Mouse (Mus musculus): ENCODE measurements around the gene Car14.
"Not testable (repeated sequence)": the region's sequence is repeated elsewhere in the genome, so short reads cannot be mapped to it uniquely, and the experiment has no call there.

The Car14 gene

DNA sequence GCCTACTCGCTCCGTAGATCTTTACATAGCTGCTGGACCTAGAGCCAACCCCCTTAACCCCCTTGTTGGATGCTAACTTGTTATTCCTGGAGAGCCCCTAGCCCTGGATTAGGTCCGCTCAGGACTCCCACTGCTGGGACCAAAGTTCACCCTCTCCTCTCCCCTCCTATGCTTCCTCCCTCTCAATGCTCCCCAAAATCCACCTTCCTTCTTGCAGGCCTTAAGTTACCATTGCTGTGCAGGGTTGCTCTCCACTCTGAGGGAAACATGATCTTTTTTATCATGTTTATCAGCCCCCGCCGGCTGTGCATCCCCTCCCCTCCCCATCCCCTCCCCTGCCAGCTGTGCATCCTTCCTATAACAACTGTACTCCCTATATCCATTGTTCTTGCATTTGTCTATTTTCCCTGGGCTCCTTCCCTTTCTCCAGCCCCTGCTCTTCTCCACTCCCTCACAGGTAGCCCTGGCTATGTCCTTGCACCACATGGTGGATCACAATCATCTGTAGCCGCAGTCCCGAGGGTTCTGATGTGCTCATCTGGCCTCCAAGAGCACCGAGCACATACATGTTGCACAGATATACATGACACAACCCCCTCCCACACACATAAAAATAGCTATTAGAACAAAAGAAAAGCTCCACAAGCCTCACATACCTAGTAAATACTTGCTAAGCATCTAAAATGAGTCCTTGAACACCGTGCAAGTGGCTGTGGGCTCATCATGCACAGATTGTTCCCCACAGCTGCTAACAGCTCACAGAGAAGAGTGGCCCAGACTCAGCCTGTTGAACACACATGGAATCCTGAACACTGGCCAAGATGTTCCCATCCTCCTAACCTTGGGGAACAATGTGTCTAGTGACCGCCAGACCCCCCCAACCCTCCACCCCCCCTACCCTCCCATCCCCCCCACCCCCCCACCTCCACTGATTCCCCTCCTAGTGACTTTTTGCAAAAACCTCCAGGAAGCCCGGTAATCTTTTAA lies 12.1 kb downstream of the Car14 start:
- DNase-seq (ENCODE audit: low spot score in 2 of 2), result no peak

DNA sequence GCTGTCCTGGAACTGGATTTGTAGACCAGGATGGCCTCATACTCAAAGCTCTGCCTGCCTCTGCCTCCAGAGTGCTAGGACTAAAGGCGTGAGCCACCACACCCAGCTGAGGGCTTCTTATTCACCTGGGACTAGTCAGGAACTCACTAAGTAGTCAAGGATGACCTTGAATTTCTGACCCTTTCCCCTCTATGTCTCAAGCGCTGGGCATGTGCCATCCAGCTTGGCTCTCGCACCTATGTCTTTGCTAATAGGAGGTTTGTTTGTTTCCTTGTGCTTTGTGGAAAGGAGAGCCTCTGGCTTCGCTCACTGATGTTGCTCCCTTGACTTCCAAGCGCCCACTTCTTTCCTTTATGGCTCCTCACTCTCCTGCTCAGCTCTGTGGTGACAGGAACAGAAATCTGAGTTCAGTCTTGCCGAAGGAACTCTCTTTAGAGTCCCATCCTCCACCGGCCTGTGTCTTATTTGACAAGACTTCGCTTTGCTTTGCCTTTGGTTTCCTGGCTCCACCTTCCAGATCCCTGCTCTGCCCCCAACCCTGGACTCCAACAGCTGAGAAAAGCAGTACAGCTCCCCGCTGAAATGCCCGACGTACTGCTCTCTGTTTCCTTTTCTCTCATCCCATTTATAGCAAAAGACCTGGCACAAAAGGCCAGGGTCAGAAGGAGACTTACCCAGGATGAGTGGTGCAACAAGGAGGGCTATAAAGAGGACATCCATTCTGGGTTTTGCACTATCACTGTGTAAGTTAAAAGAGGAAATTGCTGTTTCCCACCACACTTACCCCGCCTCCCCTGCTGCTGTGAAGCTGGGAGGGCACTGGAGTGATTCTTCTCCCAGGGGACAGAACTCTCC lies 13.1 kb downstream of the Car14 start, which contains the start of gene BC028528:
TSS of gene BC028528 (minus strand) at position 795 of the 855 bp plus-strand sequence.
- DNase-seq (ENCODE audit: low spot score in 2 of 2), result peak in 1 of 2 experiments; percentile 69

DNA sequence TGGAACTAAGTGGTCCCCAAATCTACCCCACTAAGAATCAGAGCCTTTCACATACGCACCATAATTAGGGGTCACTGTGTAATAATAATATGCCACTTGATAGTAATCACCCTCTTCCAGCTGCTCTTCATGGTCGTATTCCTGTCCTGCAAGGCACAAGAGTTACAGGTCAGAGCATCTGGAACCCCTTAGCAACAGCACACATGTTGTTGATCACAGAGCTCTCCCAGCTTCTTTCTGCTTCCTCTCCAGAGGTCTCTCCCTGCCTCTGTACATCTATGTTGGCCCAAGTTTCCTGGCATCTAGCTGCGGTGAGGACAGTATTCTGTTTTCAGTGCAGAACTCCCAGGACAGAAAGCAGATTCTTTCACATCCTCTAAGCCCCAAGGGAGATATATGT lies 14.8 kb downstream of the Car14 start:
- no peak for DNase-seq (ENCODE audit: low spot score in 2 of 2)

DNA sequence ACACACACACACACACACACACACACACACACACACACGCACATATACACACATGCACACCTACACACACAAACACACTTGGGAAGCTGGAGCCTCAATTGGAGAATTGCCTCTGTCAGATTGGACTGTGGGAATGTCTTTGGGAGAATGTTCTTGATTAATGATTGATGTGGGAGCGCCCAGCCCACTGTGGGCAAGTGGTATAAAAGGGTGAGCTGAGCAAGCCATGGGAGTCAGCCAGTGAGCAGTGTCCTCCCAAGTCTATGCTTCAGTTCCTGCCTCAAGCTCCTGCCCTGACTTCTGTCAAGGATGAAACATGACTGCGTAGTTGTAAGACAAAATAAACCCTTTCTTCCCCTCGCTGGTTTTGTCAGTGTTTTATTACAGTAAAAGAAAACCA lies 16.9 kb downstream of the Car14 start:
- no peak for DNase-seq (ENCODE audit: low spot score in 2 of 2)

DNA sequence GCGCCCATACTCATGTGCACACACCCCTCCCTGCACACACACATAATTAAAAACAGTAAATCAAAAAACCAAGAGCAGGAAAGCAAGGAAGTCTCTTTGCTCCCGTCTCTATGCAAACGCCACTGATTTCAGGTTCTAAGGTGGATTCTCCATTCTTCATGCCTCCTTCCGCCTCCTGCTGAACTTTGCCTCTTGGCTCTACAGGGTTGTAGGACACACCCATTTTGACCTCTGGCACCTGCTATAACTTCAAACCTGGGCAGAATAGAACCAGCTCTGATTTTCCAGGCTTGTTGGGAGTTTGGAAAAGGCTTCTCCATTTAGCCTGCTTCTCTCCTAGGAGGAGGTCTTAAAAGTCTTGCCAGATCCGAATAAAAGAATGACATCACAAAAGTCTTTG lies 20.1 kb downstream of the Car14 start:
- no peak for DNase-seq (ENCODE audit: low spot score in 2 of 2)

DNA sequence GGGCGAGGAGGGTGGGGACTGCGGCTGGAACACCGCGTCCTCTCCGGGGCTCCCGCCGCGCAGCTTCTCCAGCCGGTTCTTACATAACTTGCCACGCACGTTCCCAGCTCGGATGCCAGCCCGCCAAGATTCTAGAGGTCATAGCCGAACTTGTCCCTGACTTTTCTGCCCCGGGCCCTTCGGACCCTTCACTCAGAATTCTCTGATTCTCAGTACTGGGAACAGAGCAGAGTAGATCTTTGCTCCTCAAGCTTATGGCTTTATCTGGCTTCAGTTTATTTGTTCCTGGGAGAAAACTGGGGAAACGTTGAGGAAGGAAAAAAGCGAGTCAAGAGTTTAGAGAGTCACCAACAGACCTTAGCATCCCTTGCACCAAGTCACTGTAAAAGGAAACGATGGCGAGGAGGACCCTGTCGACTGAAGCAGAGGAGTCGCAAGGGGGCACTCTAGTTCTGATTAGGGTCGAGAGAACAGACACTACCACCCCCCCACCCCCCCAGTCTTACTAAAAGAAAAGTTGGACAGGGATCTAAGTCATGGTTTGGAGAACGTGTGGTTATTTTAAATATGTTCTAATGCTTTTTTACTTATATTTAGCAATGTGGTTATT lies 21.6 kb downstream of the Car14 start:
- peak; percentile 54 to 76 for DNase-seq (ENCODE audit: low spot score in 2 of 2)

DNA sequence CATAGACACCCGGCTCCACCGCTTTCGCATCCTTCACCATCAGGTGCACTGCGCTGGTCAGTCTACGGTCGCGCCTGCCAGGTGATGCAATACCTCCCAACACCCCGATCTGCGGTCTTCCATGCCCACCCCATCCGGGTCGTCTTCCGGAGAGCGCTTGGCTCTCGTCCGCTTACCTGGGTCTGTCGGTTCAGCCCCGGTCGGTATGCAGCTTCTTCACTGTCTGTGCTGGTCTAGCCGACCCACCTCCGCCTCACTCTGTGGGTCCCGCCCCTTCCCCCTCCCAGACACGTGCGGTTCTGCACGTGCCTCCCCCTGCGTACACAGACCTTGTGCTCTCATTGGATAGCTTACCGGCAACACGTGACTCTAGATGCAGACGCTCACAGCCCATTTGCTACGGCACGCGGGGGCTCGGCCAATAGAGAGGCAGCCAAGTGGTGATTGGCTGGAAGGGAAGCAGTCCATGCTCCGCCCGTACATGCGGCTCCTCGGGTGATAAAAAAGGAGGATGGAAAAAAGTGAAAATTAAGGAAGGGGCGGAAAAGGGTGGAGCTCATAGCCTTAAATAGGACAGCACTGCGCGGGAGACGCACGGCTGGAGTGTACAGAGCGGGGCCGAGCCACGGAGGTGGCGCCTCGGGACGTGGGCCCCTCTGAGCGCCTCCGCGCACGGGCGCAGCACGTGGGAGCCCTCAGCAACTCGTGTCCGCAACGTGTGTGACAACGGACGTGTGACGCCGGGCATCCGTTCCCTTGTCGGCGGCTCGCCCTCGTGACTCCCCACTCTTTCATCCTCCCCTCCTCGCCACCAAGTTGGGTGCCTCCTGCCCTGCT lies 22.3 kb downstream of the Car14 start, which contains the start of gene Ciart:
TSS of gene Ciart (minus strand) at position 273 of the 837 bp plus-strand sequence.
- peak; percentile 84 to 91 for DNase-seq (ENCODE audit: low spot score in 2 of 2)

DNA sequence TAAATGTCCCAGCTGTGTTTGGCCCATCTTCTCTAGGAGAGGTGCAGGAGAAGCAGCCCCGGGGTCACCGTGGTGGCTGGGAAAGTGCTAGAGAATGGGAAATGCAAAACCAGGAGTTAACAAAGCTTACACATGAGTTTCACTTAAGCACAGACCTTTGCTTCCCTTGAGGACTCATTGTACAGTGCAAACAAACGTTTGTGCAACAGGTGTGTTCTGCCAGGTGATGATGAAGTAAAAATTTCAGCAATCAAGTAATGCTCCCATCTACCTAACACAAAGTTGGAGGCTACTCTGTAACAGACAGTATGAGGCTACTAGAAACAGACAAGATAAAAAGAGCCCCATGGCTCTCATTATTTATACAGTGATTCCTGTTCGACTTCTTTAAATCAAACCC lies 25.4 kb downstream of the Car14 start:
- no peak for DNase-seq (ENCODE audit: low spot score in 2 of 2)

DNA sequence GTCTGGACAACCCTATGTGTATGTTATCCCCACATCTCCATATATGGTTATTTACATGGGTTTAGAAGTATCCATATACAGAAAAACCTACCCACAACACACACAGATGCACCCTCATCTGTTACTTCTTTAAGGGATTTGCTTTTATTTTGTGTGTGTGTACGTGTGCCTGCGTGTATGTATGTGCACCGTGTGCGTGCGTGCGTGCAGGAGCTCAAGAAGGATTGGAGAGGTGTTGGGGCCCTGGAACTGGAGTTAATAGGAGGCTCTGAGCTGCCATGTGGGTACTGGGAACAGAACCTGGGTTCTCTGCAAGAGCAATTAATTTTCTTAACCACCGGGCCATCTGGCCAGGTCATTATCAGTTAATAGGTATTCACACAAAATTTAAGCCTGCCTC lies 32.4 kb downstream of the Car14 start:
- DNase-seq (ENCODE audit: low spot score in 2 of 2), result no peak

DNA sequence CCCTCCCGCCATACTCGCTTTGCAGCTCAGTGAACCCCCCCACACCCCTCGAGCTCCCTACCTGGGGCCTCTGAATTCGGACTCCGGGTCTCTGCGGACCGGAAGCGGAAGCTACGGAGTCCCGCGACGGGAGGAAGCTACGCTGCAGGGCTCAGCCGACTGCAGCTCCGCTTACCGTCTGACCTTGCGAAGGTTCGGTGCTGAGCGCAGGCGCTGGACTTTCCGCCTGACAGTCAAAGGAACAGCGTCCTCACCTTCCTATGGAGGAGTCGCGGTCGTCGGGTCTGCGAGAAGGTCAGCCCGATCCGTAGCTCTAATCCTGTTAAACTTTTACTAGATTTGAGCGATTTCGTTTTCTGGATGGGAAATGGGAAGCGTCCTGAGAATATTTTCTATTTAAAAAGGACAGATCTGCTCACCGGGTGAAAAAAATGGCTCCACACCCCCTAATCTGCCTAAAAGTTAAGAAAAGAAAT lies 33.1 kb downstream of the Car14 start, which contains the start of gene Mrps21:
TSS of gene Mrps21 (minus strand) at position 128 of the 476 bp plus-strand sequence.
- peak; percentile 79 to 83 for DNase-seq (ENCODE audit: low spot score in 2 of 2)

DNA sequence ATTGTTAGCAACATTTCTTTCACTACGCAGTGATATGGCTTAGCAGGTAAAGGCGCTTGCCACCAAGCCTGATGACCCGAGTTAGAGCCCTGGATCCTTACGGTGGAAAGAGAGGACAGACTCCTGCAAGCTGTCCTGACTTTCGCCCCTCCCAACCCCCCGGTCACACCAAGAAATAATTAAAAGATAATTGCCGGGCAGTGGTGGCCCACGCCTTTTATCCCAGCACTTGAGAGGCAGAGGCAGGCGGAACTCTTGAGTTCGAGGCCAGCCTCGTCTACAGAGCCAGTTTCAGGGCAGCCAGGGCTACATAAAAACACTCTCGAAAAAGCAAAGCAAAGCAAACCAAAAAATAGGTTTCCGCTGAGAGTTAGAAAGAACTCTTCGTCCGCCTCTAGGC lies 33.5 kb downstream of the Car14 start:
- DNase-seq (ENCODE audit: low spot score in 2 of 2), result no peak

DNA sequence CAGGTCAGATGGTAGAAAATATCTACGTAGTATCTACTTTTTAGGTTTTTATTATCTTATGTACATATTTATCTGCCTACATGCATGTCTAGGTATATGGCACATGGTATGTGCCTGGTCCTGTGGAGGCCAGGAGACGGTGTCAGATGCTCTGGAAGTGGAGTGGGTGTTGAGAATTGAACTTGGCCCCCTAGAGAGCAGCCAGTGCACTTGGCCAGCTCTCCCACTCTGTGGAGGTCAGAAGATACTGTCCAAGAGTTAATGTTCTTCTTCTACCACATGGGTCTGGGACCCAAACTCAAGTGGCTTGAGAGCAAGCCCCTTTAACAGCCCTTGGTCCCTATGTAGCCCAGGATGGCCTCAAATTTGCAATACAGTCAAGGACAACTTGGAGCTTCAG lies 37.1 kb downstream of the Car14 start:
- no peak for DNase-seq (ENCODE audit: low spot score in 2 of 2)

DNA sequence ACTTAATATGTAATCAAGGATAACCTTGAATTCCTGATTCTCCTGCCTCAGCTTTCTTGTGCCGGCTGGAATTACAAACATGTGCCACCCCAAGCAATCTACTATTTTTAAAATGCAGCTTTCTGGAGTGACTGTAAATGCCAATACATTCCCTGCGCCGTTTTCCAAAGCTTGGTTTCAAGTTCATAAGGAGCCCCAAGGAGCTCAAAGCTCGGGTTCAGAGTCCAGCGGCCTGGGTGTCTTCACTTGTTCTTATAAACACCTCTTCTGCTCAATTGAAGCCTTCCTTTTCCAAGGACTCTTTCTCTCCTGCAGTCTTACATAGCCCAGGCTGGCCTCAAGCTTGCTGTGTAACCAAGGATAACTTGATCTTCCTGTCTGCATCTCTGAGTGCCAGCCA lies 38.4 kb downstream of the Car14 start:
- no peak for DNase-seq (ENCODE audit: low spot score in 2 of 2)

DNA sequence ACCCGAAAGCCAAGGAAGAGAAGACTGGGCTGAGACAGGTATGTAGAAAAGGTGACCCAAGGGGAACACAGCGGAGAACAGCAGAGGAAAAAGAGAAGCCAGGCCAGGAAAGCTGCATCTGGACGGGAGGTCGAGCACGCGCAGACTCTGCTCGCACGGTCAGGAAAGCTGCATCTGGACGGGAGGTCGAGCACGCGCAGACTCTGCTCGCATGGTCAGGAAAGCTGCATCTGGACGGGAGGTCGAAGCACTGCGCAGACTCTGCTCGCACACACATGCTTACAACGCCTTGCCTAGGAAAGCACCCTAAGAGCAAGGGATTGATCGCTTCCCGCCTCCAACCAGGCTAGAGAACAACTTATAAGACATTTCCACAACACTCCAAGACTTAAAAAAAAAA lies 38.9 kb downstream of the Car14 start:
- DNase-seq (ENCODE audit: low spot score in 2 of 2), result no peak

DNA sequence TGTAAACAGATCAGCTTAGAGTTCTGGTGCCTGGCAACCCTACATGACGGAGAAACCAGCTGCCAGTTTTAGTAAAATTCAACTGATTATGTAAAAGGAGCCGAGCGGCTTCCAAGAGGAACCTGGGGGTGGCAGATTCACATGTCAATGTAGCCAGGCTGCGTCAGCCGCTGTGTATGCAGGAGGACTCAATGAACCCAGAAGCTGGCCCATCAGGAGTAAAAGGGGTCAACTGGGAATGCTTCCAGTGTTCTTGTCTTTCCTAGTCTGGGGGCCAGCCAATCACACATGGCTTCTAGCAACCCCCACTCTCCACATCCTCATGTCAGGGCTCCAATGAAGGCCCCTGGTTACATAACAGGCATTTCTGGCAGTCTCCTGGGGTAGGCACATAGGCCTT lies 39.4 kb downstream of the Car14 start:
- no peak for DNase-seq (ENCODE audit: low spot score in 2 of 2)

DNA sequence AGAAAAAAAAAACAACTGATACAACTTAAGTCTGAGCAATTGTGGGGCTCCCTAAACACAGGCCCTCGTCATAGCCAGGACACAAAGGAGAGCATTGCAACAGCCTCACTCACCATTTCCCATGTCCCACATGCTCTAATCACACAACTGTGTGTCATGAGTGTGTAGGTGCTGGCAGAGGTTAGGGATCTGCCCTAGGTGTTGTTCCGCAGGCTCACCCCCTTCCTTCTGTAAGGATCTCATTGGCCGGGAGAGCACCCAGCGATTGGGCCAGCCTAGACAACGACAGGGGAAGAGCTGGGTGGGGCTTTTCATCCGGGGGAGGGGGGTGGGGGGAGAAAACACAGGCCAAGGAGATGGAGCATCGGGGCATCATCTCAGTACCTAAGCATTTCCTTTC lies 40.9 kb downstream of the Car14 start:
- no peak for DNase-seq (ENCODE audit: low spot score in 2 of 2)

DNA sequence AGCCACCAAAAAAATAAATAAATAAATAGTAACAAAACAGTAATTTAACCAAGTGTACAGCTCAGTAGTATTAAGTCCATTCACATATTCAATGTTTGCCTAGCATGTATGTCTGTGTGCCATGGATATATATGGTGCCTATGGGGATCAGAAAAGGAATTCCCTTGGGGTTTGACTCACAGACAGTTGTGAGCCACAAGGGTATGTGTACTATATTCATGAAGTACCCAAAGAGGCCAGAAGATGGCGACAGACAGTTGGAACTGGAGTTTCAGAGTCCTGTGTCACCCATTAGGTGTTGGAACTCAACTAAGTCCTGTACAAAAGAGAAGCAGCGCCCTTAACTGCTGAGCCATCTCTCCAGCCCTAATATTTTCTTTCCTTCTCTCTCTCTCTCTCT lies 42.7 kb downstream of the Car14 start:
- DNase-seq (ENCODE audit: low spot score in 2 of 2), result peak; percentile 71 to 83

DNA sequence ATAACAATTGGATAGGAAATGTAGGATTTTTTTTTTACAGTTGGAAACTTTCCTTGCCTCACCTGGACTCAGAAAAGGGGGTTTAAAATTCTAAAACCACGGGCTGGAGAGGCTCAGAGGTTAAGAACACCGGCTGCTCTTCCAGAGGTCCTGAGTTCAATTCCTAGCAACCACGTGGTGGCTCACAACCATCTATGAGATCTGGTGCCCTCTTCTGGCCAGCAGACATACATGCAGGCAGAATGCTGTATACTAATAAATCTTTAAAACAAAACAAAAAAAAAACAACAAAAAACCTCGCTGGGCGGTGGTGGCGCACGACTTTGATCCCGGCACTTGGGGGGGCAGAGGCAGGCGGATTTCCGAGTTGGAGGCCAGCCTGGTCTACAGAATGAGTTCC lies 43.3 kb downstream of the Car14 start:
- DNase-seq (ENCODE audit: low spot score in 2 of 2), result peak; percentile 13 to 31

DNA sequence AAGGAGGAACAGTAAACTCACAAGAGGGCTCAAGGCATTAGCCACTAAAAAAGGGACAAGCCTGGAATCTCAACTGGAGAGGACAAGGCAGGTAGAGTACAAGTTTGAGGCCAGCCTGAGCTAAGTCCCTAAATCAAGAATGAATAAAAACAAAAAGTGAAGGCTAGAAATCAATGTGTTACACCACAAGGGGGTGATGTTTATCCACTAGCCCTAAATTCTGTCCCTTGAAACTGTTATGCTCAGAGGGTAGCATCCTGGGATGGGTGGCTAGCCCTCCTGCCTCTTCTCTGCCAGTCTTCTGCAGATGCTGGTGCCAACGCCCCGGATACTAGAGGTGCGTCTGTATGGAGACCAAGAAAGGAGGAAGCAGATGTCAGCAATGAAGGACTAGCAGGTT lies 44.2 kb downstream of the Car14 start:
- DNase-seq (ENCODE audit: low spot score in 2 of 2), result no peak

DNA sequence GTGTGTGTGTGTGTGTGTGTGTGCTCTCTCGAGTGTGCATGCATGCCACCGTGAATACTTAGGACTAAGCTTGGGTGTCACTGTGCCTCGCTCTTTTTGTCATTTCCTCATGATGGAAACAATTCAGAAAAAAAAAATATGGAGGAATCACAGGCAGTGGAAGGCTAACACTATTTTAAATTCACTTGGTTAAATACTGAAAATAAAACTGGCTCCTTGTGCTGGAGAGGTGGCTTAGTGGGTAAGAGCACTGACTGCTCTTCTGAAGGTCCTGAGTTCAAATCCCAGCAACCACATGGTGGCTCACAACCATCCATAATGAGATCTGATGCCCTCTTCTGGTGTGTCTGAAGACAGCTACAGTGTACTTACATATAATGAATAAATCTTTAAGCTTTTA lies 46.2 kb downstream of the Car14 start:
- DNase-seq (ENCODE audit: low spot score in 2 of 2), result not testable (repeated sequence)

DNA sequence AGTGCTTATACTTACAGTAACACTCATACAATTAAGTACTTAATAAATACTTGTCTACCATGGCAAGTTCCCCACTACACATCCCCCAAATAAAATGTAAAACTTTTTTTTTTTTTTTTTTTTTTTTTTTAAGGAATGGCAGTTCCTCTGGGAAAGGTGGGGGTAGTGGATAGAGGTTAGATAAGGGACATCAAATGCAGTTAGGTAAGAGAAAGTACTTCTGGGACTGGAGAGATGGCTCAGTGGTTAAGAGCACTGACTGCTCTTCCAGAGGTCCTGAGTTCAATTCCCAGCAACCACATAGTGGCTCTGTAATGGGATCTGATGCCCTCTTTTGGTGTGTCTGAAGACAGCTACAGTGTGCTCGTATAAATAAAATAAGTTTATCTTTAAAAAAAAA lies 47.4 kb downstream of the Car14 start:
- not testable (repeated sequence) for DNase-seq (ENCODE audit: low spot score in 2 of 2)

Data from natural killer cell, adult 2 months (primary cell).